Comparison of ENCODE assay signal across 15 mouse cellular contexts in the genomic region with DNA sequence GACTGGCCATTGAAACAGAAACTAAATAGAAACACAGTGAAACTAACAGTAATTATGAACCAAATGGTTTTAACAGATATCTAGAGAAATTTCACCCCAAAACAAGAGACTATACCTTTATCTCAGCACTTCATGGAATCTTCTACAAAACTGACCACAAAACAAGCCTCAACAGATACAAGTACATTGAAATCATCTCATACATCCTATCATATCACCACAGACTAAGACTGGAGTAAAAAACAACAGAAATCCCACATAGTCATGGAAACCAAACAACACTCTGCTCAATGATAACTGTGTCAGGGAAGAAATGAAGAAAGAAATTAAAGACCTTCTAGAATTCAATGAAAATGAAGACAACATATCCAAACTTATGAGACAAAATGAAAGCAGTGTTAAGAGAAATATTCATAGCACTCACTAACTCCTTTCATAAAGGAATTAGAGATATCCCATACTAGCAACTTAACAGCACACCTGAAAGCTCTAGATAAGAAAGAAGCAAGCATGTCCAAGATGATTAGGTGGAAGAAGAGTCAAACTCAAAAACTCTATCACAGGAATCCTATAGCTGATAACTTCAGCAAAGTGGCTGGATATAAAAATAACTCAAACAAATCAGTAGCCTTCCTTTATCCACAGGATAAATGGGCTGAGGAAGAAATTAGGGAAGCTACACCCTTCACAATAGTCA.
"Had no signal": no experiment of that assay in that cellular context is flagged by ENCODE, and none has a peak within 500 bp of the region (broad histone marks: within the 10 kb centered on the region; RNA-seq: fewer than 3 reads in every experiment).

No protein-coding gene starts in this region.

- H3K9me3 ChIP-seq: kidney, embryonic 15.5 days; limb, embryonic 12.5 days; lung, embryonic 15.5 days; neural tube, embryonic 12.5 days had no signal

- H3K4me3 ChIP-seq: kidney, embryonic 15.5 days; left cerebral cortex, adult 2 months; limb, embryonic 12.5 days; lung, embryonic 15.5 days; neural tube, embryonic 12.5 days had no signal

- H3K9ac ChIP-seq: kidney, embryonic 15.5 days; limb, embryonic 12.5 days; lung, embryonic 15.5 days; neural tube, embryonic 12.5 days had no signal

- H3K27ac ChIP-seq: kidney, embryonic 15.5 days; left cerebral cortex, adult 2 months; limb, embryonic 12.5 days; lung, embryonic 15.5 days; macrophage; neural tube, embryonic 12.5 days had no signal

- H3K36me3 ChIP-seq: kidney, embryonic 15.5 days; limb, embryonic 12.5 days; lung, embryonic 15.5 days; neural tube, embryonic 12.5 days had no signal

- H3K4me2 ChIP-seq: kidney, embryonic 15.5 days; limb, embryonic 12.5 days; lung, embryonic 15.5 days; neural tube, embryonic 12.5 days had no signal

- DNase-seq: kidney, adult 18-20 months; kidney, postnatal 14 days; lung, postnatal 14 days; midbrain, embryonic 14.5 days; retina, postnatal 1 day; right cerebral cortex, postnatal 4 days; spleen, adult 18-20 months; thymus, adult 2 months; thymus, postnatal 25 days had no signal

- H3K27me3 ChIP-seq: kidney, embryonic 15.5 days; limb, embryonic 12.5 days; lung, embryonic 15.5 days; neural tube, embryonic 12.5 days had no signal

- H3K4me1 ChIP-seq: kidney, embryonic 15.5 days; limb, embryonic 12.5 days; lung, embryonic 15.5 days; neural tube, embryonic 12.5 days had no signal
